Mouse (Mus musculus): ENCODE measurements around the gene Aldh3b2.
A peak's percentile ranks its signal among the peaks of the same experiment; 100 is the strongest.

The Aldh3b2 gene

GRCm38 (mm10) chr19:4013066-4013465 lies 40.9 kb downstream of the Aldh3b2 start:
- no peak for DNase-seq (ENCODE audit: low spot score)

- DNase-seq (ENCODE audit: low spot score) = no peak
Measured at GRCm38 (mm10) chr19:4014802-4015201, 42.7 kb downstream of the Aldh3b2 start.

GRCm38 (mm10) chr19:4015635-4016034 lies 43.5 kb downstream of the Aldh3b2 start:
- no peak for DNase-seq (ENCODE audit: low spot score)

GRCm38 (mm10) chr19:4017921-4018587 lies 45.9 kb downstream of the Aldh3b2 start:
- no peak for DNase-seq (ENCODE audit: low spot score)

GRCm38 (mm10) chr19:4018743-4019583 lies 46.8 kb downstream of the Aldh3b2 start:
- DNase-seq (ENCODE audit: low spot score) = peak; percentile 64

- DNase-seq (ENCODE audit: low spot score) = no peak
Measured at GRCm38 (mm10) chr19:4023185-4023584, 51.1 kb downstream of the Aldh3b2 start.

GRCm38 (mm10) chr19:4027576-4027975 lies 55.4 kb downstream of the Aldh3b2 start:
- no peak for DNase-seq (ENCODE audit: low spot score)
